Mouse (Mus musculus) liver, adult 2 months (tissue): ENCODE measurements at regions not wholly inside any gene's neighbourhood (a gene's known extent, or its start where the extent isn't known, plus 50 kb on each side); places are given as distances from the start of the nearest gene placed in this dataset.

Experiments used
- CTCF ChIP-seq: fragments of 200-500 bp; IDR thresholded peaks from 2 replicates; pipeline ENCODE4 v1.5.1; 2011; ENCODE audit warnings: low read depth, low read length, control low read depth
- POLR2A ChIP-seq: fragments of 200-500 bp; IDR thresholded peaks from 2 replicates; pipeline ENCODE4 v1.6.1; 2011; ENCODE audit warnings: low read length, control low read depth; ENCODE audit not compliant: insufficient read depth; ENCODE audit errors: extremely low read depth

DNA sequence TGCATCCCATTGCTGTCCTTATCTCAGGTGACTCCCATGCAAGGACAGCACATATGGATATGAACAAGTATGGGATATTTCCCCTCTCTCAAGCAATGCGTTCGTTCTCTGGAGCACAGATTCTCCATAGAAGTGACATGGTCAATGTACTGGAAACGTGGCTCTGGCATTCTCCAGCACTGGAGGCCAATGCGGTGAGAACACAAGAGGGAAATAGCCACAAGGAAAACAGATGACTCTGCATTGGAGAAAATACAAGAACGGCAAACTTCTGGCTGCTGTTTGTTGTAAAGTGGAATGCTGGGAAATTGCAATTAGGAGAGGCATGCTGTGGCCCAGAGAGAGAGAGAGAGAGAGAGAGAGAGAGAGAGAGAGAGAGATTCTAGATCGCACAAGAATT lies 125.6 kb upstream of the Runx1 start:
- TF ChIP-seq POLR2A (no peak), CTCF (no peak)
